Comparison of ENCODE assay signal across 18 mouse cellular contexts in genomic region chr17:28067303-28067702, GRCm38 (mm10). TPM values are rescaled to one million over a fixed set of nuclear protein-coding genes. Genes with fewer than 3 reads are reported as not detected.
"Had no signal": no experiment of that assay in that cellular context is flagged by ENCODE, and none has a peak within 500 bp of the region (broad histone marks: within the 10 kb centered on the region; RNA-seq: fewer than 3 reads in every experiment).

No protein-coding gene starts in this region.

- H3K27me3 ChIP-seq: limb, embryonic 13.5 days; neural tube, embryonic 15.5 days had no signal

- H3K9me3 ChIP-seq: limb, embryonic 13.5 days; liver, embryonic 15.5 days; midbrain, embryonic 10.5 days; neural tube, embryonic 15.5 days had no signal

- H3K4me3 ChIP-seq: limb, embryonic 13.5 days; liver, embryonic 15.5 days; midbrain, embryonic 10.5 days; myocyte; neural tube, embryonic 15.5 days had no signal

- DNase-seq: kidney, adult 11 months; kidney, adult 9 months; kidney, postnatal 36 days; layer of hippocampus, adult 9-11 months; layer of hippocampus, postnatal 36 days; lung, postnatal 36 days; midbrain, embryonic 14.5 days; right cerebral cortex, adult 18-20 months; right cerebral cortex, postnatal 25 days; thymus, adult 2 months; thymus, postnatal 36 days had no signal

- H3K9ac ChIP-seq: limb, embryonic 13.5 days; liver, embryonic 15.5 days; neural tube, embryonic 15.5 days had no signal

- H3K4me1 ChIP-seq: liver, embryonic 15.5 days; neural tube, embryonic 15.5 days had no signal

- H3K4me2 ChIP-seq: limb, embryonic 13.5 days; liver, embryonic 11.5 days; liver, embryonic 15.5 days; neural tube, embryonic 15.5 days had no signal

- H3K27ac ChIP-seq: kidney, postnatal 0 days; limb, embryonic 13.5 days; liver, embryonic 15.5 days; midbrain, embryonic 10.5 days; neural tube, embryonic 15.5 days had no signal

- H3K36me3 ChIP-seq: liver, embryonic 15.5 days; midbrain, embryonic 10.5 days; neural tube, embryonic 15.5 days had no signal

RNA-seq across cellular contexts. Expression of gene Tcp11, which starts 13.1 kb away (rescaled TPM):
- polyA plus RNA-seq: myocyte had no signal
